Mouse (Mus musculus) layer of hippocampus, adult 18-20 months (tissue): ENCODE measurements at regions not wholly inside any gene's neighbourhood (a gene's known extent, or its start where the extent isn't known, plus 50 kb on each side); places are given as distances from the start of the nearest gene placed in this dataset.

Source experiments
- DNase-seq, 2 experiments: peaks; one replicate each; pipeline ENCODE4 v3.0.0; 2022; ENCODE audit warnings: low spot score in 2 of 2

GRCm38 (mm10) chr8:127885211-127885610, 473.2 kb upstream of the Nrp1 start:
- no peak for DNase-seq

GRCm38 (mm10) chr8:127885831-127886230, 472.6 kb upstream of the Nrp1 start:
- no peak for DNase-seq

GRCm38 (mm10) chr8:127890729-127891128, 467.7 kb upstream of the Nrp1 start:
- DNase-seq: no peak

- DNase-seq: no peak
These were observed 464.1 kb upstream of the Nrp1 start for GRCm38 (mm10) chr8:127894284-127894683.

GRCm38 (mm10) chr8:127908436-127908835, 450.0 kb upstream of the Nrp1 start:
- no peak for DNase-seq

- no peak for DNase-seq
These were observed 448.8 kb upstream of the Nrp1 start for GRCm38 (mm10) chr8:127909580-127909979.

- DNase-seq: peak in 1 of 2 experiments; percentile 26
These were observed 444.3 kb upstream of the Nrp1 start for GRCm38 (mm10) chr8:127914086-127914485.

- no peak for DNase-seq
These were observed 443.5 kb upstream of the Nrp1 start for GRCm38 (mm10) chr8:127914914-127915313.

- DNase-seq: no peak
These were observed 442.8 kb upstream of the Nrp1 start for GRCm38 (mm10) chr8:127915591-127916028.

- no peak for DNase-seq
These were observed 436.5 kb upstream of the Nrp1 start for GRCm38 (mm10) chr8:127921925-127922324.

- DNase-seq: no peak
These were observed 435.1 kb upstream of the Nrp1 start for GRCm38 (mm10) chr8:127923321-127923720.

GRCm38 (mm10) chr8:127932276-127932675, 426.1 kb upstream of the Nrp1 start:
- no peak for DNase-seq

- DNase-seq: peak in 1 of 2 experiments; percentile 75
These were observed 421.5 kb upstream of the Nrp1 start for GRCm38 (mm10) chr8:127936792-127937435.

- peak; percentile 65 to 75 for DNase-seq
These were observed 419.0 kb upstream of the Nrp1 start for GRCm38 (mm10) chr8:127939284-127939985.

GRCm38 (mm10) chr8:127939986-127940359, 418.4 kb upstream of the Nrp1 start:
- peak in 1 of 2 experiments; percentile 16 for DNase-seq

- no peak for DNase-seq
These were observed 416.1 kb upstream of the Nrp1 start for GRCm38 (mm10) chr8:127942319-127942718.

- no peak for DNase-seq
These were observed 413.4 kb upstream of the Nrp1 start for GRCm38 (mm10) chr8:127944955-127945498.

- no peak for DNase-seq
These were observed 400.8 kb upstream of the Nrp1 start for GRCm38 (mm10) chr8:127957571-127957970.

- no peak for DNase-seq
These were observed 399.9 kb upstream of the Nrp1 start for GRCm38 (mm10) chr8:127958351-127959044.

- DNase-seq: no peak
These were observed 395.5 kb upstream of the Nrp1 start for GRCm38 (mm10) chr8:127962862-127963261.

GRCm38 (mm10) chr8:127963625-127964024, 394.8 kb upstream of the Nrp1 start:
- no peak for DNase-seq

GRCm38 (mm10) chr8:127964801-127965200, 393.6 kb upstream of the Nrp1 start:
- no peak for DNase-seq
